Mouse (Mus musculus) hindbrain, embryonic 11.5 days (tissue): ENCODE measurements at regions not wholly inside any gene's neighbourhood (a gene's known extent, or its start where the extent isn't known, plus 50 kb on each side); places are given as distances from the start of the nearest gene placed in this dataset.

Experiments
- ATAC-seq: fragments of 200-750 bp; cut with Nextera tagmentation; 2 replicates; pipeline ENCODE4 v1.8.0; 2017; ENCODE audit warnings: mild to moderate bottlenecking, moderate TSS enrichment, moderate library complexity; ENCODE audit not compliant: low FRiP score
- DNase-seq: peaks from one replicate; pipeline ENCODE4 v3.0.0-alpha.2; 2015; ENCODE audit warnings: low spot score
- H3K27ac ChIP-seq: fragments of 300-500 bp; sonication (generic); 2 replicates; pipeline ENCODE4 v1.5.1; 2014; ENCODE audit warnings: mild to moderate bottlenecking, low read depth, low read length
- H3K27me3 ChIP-seq: fragments of 300-500 bp; sonication (generic); 2 replicates; pipeline ENCODE4 v1.6.1; 2014; ENCODE audit warnings: mild to moderate bottlenecking, low read length, moderate library complexity, mixed read lengths; ENCODE audit not compliant: control insufficient read depth, insufficient read depth
- H3K36me3 ChIP-seq: fragments of 300-500 bp; sonication (generic); 2 replicates; pipeline ENCODE4 v1.6.1; 2014; ENCODE audit warnings: mild to moderate bottlenecking, low read length, moderate library complexity, mixed read lengths; ENCODE audit not compliant: control insufficient read depth, insufficient read depth
- H3K4me1 ChIP-seq: fragments of 300-500 bp; sonication (generic); replicated peaks from 2 replicates; pipeline ENCODE4 v1.6.1; 2014; ENCODE audit warnings: low read length, mixed read lengths; ENCODE audit not compliant: control insufficient read depth, insufficient read depth
- H3K4me2 ChIP-seq: fragments of 300-500 bp; sonication (generic); replicated peaks from 2 replicates; pipeline ENCODE4 v1.6.1; 2014; ENCODE audit warnings: mild to moderate bottlenecking, low read depth, low read length
- H3K4me3 ChIP-seq: fragments of 300-500 bp; sonication (generic); 2 replicates; pipeline ENCODE4 v1.5.1; 2014; ENCODE audit warnings: low read depth, low read length
- H3K9ac ChIP-seq: fragments of 300-500 bp; sonication (generic); 2 replicates; pipeline ENCODE4 v1.6.1; 2014; ENCODE audit warnings: low read depth, low read length
- H3K9me3 ChIP-seq: fragments of 300-500 bp; sonication (generic); 2 replicates; pipeline ENCODE4 v1.6.1; 2016; ENCODE audit warnings: low read length; ENCODE audit not compliant: control insufficient read depth
- WGBS: fragments of 180-500 bp; shearing (Covaris S2); extraction: QIAGEN DNeasy Blood & Tissue Kit; methylation state at CpG from one replicate; pipeline ENCODE4 v1.1.7; 2014; 5-methylcytosine and 5-hydroxymethylcytosine counted together

DNA sequence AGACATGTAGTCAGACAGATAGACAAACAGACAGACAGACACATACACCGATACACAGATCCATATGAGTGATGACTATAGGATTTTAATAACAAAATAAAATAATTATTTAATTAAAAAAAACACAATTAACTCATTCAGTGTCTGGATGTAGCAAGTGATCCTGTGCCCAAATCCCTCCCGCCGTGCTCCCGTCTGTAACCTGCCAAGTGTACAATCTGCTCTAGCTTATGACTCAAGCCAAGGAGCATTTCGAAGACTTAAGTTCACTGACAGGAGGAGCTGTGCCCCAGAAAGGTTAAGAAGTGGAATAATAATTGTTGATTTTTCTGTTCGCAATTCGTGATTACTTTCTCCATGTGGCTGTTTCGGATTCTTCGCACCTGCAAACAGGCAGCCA, 480.8 kb downstream of the Tmem182 start:
- 95% methylated on average over 9 of the region's 9 CpGs for WGBS
- Histone ChIP-seq H3K36me3 (no peaks in the 10 kb centered on the region), H3K4me2 (no peak overlapping the region), H3K27ac (no peak overlapping the region), H3K9me3 (no peaks in the 10 kb centered on the region), H3K4me3 (no peak overlapping the region), H3K9ac (no peak overlapping the region), H3K27me3 (no peaks in the 10 kb centered on the region), H3K4me1 (no peaks in the 10 kb centered on the region)
- DNase-seq (no peak), ATAC-seq (no peak)

GRCm38 (mm10) chr1:41326861-41327480, 521.6 kb downstream of the Tmem182 start:
- 70% methylated on average over 3 of the region's 3 CpGs for WGBS

DNA sequence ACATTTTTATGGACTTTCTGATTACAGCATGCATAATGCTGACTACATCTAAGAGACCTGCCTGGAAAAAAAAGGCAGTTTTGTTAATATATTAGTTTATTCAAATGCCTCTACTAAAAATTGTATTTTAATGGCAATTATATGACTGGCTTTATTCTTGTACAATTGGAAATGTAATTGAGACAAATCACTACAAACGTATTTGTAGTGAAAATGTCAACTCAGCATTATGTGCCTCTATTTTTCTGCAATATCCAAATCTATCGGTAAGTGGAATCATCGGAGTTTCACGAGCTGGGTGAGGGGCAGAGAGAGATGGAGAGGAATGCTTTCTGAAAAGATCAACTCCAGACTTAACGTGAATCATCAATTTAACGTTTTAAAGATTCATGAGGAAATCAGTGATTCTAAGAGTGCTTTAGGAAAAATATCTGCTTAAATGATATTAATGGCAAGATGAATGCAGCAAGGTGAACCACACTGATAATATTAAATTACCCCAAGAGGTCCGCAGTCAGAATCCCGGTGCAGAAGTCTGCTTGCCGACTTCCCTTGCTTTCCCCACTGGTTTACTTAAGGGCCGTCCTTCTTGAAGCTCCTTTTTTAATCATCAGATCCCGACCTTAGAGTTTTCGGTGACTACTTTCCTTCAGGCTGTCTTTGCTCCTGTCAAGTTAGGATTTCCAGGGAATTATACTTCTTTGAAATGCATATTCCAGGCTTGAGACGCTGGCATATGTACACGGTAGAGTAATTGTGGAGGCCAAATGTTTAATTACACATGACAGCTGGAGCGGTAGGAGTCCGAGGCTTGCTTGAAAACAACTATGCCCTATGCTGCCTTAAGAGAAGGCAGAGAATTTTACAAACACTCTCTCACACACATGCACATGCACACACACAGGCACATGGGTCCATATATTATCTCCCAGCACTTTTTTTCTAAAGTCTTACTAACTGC, 544.7 kb downstream of the Tmem182 start:
- H3K4me3 ChIP-seq: no peak overlapping the region
- H3K4me2 ChIP-seq: no peak overlapping the region
- ATAC-seq (no peak), DNase-seq (no peak)
- no peaks in the 10 kb centered on the region for H3K36me3 ChIP-seq
- no peaks in the 10 kb centered on the region for H3K9me3 ChIP-seq
- H3K4me1 ChIP-seq: no peaks in the 10 kb centered on the region
- H3K9ac ChIP-seq: no peak overlapping the region
- WGBS: 70% methylated on average over 16 of the region's 16 CpGs
- H3K27ac ChIP-seq: no peak overlapping the region
- H3K27me3 ChIP-seq: no peaks in the 10 kb centered on the region

More at GRCm38 (mm10) chr1:41326861-41327480, 521.6 kb downstream of the Tmem182 start:
- no peak overlapping the region for H3K4me2 ChIP-seq
- no peaks in the 10 kb centered on the region for H3K9me3 ChIP-seq
- H3K4me1 ChIP-seq: no peaks in the 10 kb centered on the region
- no peak overlapping the region for H3K4me3 ChIP-seq
- no peak overlapping the region for H3K9ac ChIP-seq
- no peaks in the 10 kb centered on the region for H3K36me3 ChIP-seq
- ATAC-seq: no peak
- H3K27me3 ChIP-seq: no peaks in the 10 kb centered on the region
- H3K27ac ChIP-seq: no peak overlapping the region
- DNase-seq: no peak

- DNase-seq: no peak
- WGBS: 37% methylated on average over 4 of the region's 4 CpGs
- no peaks in the 10 kb centered on the region for H3K27me3 ChIP-seq
Observed at GRCm38 (mm10) chr1:41359061-41359460, 553.7 kb downstream of the Tmem182 start.

DNA sequence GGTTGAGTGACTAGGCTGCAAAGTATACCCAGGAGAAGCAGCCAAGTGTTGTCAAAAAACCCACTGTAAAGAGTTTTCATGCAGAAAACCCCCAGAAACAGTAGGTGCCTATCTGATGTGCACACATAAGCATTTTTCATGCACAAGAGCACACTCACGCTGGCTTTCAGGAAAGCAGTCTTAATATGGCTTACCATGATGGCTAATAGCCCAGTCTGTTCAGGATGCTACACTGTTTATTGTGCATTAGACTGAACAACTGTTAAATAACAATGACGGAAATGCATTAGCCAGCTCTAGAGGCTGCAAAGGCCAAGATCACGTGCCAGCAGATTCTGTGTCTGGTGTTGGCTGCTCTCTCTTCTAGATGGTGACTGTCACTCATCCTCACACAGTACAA, 556.1 kb downstream of the Tmem182 start:
- Histone ChIP-seq H3K9ac (no peak overlapping the region), H3K36me3 (no peaks in the 10 kb centered on the region), H3K9me3 (no peaks in the 10 kb centered on the region), H3K27me3 (no peaks in the 10 kb centered on the region), H3K4me1 (no peaks in the 10 kb centered on the region), H3K27ac (no peak overlapping the region), H3K4me2 (no peak overlapping the region), H3K4me3 (no peak overlapping the region)
- DNase-seq (no peak), ATAC-seq (no peak)
- 84% methylated on average over 3 of the region's 3 CpGs for WGBS

More at GRCm38 (mm10) chr1:41359061-41359460, 553.7 kb downstream of the Tmem182 start:
- H3K4me1 ChIP-seq: no peaks in the 10 kb centered on the region
- no peak overlapping the region for H3K4me3 ChIP-seq
- no peaks in the 10 kb centered on the region for H3K9me3 ChIP-seq
- H3K9ac ChIP-seq: no peak overlapping the region
- no peak overlapping the region for H3K27ac ChIP-seq
- H3K4me2 ChIP-seq: no peak overlapping the region
- no peak for ATAC-seq
- H3K36me3 ChIP-seq: no peaks in the 10 kb centered on the region

DNA sequence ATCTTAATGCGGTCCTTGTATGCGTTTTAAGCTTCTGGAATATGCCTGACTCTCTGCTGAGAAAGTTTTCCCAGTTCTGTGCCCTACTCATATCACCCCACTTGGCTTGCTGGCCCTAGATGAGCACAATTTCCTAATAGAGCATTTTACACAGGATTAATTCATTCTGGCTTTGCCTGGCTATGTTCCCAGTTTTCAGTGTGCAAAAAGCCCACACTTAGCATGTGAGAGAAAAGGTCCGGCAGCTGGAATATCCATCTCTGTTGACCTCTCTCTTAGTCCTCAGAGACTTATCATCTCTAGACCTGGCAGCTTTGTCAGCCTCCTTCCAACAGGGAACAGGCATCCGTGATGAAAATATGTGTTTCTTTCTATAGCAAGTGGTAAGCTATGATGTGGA, 574.6 kb downstream of the Tmem182 start:
- Histone ChIP-seq H3K9ac (no peak overlapping the region), H3K4me3 (no peak overlapping the region), H3K36me3 (no peaks in the 10 kb centered on the region), H3K27me3 (no peaks in the 10 kb centered on the region), H3K9me3 (no peaks in the 10 kb centered on the region), H3K4me1 (peaks cover 2% of the 10 kb centered on the region; the same call in 1 of the 2 replicates), H3K4me2 (no peak overlapping the region), H3K27ac (no peak overlapping the region)
- 85% methylated on average over 4 of the region's 4 CpGs for WGBS
- DNase-seq: no peak
- ATAC-seq: no peak

DNA sequence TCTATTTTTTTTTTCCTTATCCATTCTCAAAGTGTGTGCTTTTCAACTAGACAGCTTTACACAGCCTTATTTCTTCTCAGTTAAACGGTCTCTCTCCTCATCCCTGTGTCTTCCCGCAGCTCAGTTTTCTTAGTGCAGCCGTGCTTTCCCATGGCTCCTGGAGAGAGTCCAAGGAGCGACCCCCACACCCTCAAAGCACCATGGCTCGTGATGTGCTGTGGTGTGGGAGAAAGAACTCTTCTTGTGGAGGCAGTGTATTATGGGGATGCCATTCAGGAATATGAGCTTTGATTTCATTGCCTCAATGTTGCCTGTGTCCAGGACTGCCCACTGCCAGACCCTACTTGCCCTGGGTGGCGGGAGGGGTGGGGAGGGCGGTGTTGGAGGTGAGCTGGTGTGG, 576.1 kb downstream of the Tmem182 start:
- no peaks in the 10 kb centered on the region for H3K9me3 ChIP-seq
- no peaks in the 10 kb centered on the region for H3K36me3 ChIP-seq
- H3K27me3 ChIP-seq: no peaks in the 10 kb centered on the region
- no peak overlapping the region for H3K4me2 ChIP-seq
- peaks cover 2% of the 10 kb centered on the region; the same call in 1 of the 2 replicates for H3K4me1 ChIP-seq
- no peak overlapping the region for H3K4me3 ChIP-seq
- ATAC-seq (no peak), DNase-seq (no peak)
- H3K9ac ChIP-seq: no peak overlapping the region
- no peak overlapping the region for H3K27ac ChIP-seq
- WGBS: 91% methylated on average over 7 of the region's 7 CpGs

DNA sequence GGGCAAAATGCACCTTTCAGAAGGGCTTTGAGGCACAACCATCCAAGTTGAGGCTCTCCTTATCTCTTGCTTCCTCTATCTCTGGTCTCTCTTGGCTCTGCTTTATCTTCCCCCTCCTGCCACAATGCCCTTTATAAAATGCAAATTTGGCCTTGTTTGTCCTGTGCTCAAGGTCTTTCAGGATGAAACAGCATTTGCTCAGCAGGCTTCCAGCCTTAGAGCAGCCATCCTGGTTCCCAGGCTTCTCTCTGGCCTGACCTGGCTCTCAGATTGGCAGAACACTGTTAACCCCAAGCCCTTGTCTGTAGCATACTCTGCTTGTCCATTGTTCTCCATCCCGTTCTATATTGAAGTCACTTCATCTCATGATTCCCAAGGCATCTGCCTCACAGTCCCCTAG, 579.3 kb downstream of the Tmem182 start:
- H3K36me3 ChIP-seq: no peaks in the 10 kb centered on the region
- no peak overlapping the region for H3K9ac ChIP-seq
- ATAC-seq: no peak
- no peak for DNase-seq
- H3K4me2 ChIP-seq: no peak overlapping the region
- H3K27ac ChIP-seq: peak overlapping the region; percentile 24; the same call in 1 of the 2 replicates
- 14% methylated on average over 1 of the region's 1 CpGs for WGBS
- peaks cover 2% of the 10 kb centered on the region; the same call in 1 of the 2 replicates for H3K4me1 ChIP-seq
- no peak overlapping the region for H3K4me3 ChIP-seq
- no peaks in the 10 kb centered on the region for H3K27me3 ChIP-seq
- H3K9me3 ChIP-seq: no peaks in the 10 kb centered on the region
